Mouse (Mus musculus) mesoderm, embryonic 11.5 days (tissue): ENCODE measurements at regions not wholly inside any gene's neighbourhood (a gene's known extent, or its start where the extent isn't known, plus 50 kb on each side); places are given as distances from the start of the nearest gene placed in this dataset.

Source experiments
- DNase-seq: peaks from one replicate; pipeline ENCODE4 v3.0.0-alpha.2; 2012; ENCODE audit warnings: low read depth, low spot score

DNA sequence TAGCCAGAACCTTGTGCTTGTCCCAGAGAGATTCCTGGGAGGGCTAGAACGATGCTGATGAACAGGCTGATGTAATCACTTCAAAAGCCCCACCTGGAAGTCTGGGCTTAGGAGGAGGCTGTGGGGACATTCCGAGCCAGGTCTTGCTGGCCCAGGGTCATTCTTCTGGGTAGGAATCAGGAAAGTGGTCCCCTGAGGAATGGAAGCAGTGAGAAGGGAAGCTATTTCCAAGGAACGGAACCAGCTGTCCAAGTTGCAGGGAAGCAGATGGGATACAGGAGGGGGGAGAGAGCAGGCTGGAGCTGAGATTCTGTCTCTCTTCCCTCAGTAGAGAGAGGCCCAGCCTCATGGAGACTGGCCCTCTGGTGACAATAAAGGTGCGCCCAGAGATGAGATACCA lies 243.9 kb downstream of the Tcf7l2 start:
- peak; percentile 33 for DNase-seq

DNA sequence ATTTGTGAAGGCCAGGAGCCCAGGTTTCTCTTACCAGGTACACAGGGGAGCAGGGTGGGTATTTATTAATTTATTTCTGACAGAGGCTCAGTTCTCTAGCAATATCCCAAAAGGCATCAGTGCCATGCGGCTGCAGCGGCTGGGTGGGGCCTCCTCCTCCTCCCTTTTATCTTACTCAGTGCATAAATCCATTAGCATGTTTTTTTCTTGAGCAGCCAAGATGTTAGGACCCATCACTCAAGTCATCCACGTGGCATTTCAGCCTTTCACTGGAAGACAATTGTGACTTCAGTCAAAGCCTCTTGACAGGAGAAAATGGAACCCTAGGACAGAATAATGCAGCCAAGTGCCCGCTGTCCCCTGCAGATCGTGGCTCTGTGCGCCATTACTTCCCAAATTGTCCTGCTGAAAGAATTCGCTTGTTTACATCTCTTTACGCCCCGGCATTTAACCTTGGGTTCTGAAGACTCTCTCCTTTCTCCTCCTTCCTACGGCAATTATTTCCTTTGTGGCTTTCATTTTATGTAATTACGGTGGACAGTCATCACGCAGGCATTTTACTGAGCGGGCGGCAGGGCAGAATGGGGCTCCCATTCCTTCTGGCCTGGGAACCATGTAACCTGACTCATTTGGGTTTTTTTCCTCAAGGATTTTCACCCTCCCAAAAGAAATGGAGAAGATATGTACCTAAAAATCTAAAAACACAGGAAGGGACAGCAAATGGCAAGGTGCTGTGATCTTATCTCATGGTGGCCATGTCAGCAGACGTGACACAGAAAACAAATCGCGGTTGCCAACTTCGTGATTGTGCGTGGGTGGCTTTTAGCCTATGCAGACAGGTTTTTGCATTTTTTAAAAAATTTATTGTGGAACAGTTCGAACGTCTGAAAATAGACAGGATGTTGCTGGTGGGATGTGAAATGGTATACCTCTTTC lies 250.4 kb downstream of the Tcf7l2 start:
- DNase-seq: no peak

DNA sequence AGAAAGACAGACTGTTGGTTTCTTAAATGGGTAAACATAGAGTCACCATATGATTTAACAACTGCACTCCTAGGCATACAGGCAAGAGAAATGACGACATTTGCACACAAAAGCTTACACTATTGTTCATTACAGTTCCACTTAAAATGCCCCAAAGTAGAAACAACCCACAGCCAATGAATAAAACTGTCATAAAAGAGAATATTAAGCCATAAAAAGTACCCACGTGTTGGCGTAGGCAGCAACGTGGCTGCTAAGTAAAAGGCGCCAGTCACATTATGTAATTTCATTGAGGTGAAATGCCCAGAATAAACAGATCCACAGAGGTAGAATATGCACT lies 251.1 kb downstream of the Tcf7l2 start:
- DNase-seq: no peak

DNA sequence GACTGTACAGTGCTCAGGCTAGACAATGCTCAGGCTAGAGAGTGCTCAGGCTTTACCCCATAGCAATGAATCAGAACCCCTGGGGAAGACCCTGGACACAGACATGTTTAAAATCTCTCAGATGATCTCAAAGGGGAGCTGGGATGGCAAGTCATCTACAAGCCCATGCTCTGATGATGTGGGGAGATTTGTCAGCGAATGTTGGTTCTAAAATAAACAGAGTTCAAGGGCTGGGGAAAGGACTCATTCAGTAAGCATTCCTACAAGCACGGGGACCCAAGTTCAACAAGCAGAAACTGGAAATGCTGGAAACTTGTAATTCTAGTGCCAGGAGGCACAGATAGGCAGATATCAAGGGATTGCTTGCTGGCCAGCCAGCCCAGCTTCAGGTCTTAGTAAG lies 254.1 kb downstream of the Tcf7l2 start:
- no peak for DNase-seq

DNA sequence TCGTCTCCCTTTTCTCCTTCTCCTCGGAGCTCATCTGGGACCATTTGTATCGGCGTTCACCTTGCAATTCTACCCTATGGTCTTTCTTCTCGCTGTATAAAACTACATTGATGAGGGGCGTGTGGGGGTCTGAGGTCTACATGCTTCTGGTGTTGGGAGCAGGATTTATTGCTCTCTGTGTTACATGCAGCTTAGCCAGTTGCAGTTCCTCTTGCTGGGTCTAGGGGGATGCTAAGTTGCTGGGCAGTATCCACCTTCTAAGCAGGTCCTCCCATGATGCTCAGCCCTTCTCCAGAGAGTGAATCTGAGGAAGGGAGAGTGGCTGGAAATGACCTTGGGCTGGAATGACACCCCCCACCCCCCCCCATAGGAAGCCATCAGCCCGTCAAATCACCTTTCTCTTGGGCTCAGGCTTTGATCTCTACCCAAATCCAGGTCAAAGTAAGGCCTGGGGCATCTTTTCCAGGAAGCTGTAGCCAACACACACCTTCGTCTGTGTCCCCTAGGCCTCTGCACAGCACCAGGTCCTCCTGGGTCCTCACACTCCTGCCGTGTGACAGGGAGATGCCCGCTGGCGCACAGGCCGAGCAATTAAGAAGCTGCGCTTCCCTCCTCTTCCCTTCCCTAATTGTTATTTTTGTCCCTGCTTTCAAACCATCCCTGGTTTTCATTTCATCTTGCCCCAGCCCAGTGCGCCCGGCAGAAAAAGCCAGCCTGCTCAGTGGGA lies 257.0 kb downstream of the Tcf7l2 start:
- DNase-seq: no peak

DNA sequence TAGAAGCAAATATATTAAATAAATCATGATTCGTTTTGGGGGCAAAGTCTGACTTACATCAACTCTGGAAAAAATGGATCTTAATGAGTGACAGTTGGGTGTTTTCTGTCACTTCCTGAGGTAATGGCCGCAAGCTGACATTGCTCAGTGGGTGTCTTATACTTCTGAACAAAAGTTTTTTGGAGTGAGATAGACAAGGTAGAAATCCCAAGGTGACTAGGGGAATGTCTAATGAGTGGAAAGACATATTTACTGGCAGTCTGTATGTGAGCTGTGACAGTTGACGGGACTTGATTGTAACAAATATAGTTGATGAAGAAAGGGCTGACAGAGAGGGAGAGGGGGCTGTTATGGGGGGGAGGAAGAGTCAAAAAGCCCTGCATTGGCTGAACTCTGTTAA lies 257.8 kb downstream of the Tcf7l2 start:
- DNase-seq: no peak

DNA sequence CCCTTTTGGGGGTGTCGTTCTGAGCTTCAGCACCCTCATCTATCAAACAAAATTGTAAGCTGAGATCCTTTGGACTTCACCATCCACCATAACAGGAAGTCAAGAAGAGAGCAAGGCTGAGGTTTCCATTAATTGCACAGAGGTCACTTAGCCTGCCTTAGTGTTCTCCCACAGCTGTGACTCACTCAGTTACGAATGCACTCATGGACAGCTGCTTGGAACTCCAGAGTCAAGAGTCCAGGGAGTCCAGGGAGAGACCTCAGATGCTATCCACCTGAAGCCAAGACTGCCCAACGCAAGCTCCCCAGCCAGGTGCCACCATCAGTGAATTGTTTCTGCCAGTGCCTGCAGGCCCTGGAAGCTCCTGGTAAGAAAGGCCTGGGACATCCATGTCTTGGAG lies 259.8 kb downstream of the Tcf7l2 start:
- DNase-seq: no peak

DNA sequence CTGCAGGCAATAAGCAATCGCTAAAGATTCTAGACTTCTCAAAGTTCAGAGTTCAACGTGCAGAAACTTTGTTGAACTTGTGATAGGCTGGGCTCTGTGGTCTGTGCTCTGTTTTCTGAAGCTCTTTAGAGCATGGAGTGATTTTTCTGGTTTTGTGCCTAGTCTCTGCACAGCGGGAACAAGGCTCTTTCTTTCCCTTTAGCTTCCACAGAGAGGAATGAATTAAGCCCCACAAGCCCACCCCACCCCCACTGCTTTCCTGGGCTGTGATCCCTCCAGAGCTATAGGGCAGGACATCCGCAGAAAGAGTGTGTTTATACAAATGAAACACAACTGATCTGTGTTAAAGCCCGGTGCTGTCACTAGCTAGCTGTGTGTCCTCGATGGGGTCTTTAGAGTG lies 264.3 kb downstream of the Tcf7l2 start:
- no peak for DNase-seq

DNA sequence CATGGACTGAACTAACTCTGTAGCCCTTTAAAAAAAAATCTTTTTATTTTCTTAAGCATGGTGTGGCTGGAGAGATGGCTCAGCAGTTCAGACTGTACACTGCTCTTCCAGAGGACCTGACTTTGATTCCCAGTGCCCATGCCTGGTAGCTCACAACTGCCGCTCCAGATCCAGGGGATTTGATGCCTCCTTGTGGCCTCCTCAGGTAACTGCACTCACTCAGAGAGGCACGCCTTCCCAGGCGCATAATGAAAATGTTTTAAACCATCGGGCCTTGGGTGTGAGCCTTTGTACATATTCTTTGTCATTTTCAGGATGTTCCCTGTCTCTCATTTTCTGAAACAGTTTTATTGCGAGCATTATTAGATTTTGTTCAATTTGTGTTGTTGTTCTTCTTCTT lies 265.8 kb downstream of the Tcf7l2 start:
- no peak for DNase-seq

DNA sequence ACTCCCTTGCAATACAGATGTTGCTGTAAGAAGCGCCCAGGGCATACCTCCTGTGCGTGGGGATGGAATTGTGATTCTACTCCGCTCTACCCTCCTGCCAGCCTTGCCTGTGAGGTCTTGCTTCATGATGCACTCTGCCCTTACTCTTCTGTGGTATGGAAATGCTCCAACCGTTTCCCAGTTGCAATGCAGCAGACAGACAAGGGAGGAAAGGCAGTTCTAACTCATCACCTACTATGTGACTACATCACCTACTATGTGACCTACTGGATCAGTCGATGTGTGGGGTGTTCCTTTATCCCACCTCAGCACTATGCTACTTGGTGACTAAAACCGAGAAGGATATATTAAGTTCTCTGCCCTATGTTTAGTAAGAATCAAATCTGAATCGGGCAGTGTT lies 269.1 kb downstream of the Tcf7l2 start:
- DNase-seq: no peak

DNA sequence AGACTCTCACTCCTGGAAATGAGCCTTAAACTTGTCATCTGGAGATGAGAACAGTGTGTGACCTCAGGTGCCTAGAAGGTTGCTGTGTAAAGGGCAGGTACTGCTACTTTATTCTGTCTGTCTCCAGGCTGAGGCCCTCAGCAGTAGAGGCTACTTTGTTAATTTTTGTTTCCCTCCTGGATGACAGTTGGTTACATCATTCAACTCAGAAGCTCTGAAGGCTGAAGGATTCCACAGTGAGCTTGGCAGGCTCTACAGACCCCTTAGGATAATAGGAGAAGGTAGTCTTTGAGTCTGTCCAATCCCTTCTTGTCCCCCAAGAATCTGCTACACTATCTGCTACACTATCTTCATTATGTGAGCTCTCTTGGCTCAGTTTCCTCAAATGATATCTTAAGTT lies 269.7 kb downstream of the Tcf7l2 start:
- DNase-seq: no peak

DNA sequence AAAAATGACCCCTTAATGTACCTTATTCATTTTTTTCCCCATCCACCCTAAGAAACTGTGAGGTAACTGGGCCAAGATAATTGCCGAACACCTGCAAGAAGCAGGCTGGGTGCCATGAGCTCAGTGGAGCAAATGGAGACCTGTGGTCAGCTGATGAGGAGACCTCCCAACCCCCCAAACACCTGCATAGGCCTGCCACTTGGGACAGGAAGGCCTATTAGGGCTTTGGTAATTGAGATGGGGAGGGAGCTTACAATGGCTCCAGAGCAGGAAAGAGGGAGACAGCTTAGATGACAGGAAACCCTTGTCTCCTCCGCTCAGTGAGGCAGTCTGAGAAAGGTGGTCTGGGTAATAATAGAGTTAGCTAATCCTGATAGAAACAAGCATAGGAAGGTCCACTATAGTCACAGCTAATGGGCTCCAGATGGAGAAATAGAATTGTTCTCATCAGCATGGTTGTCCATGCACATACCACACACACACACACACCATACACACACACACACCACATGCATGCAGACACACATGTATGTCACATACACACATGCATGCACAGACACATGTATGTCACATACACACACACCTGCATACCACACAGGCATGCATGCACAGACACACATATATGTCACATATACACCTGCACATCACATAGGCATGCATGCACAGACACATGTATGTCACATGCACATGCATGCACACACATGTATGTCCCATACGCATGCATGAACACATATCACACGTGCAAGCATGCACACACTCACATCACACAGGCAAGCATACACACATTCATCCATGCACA lies 270.2 kb upstream of the Habp2 start:
- DNase-seq: no peak

DNA sequence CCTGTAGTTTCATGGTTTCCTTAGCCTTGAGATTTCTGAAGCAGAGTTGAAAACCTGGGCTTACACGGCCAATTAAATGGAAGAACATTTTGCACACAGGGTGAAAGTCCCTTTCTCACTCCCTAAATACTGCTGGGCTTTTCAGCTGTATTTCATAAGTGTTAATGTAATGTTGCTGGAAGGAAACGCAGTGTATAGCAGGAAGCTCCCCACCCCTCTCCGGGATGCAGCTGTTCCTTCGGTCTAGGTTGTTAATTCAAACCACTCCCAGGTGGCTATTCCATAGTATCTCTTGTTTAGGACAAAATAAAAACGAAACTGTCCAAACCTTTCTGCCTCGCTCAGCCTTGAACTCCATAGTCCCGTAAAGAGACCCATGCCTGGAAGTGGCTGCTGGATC lies 269.4 kb upstream of the Habp2 start:
- DNase-seq: no peak

DNA sequence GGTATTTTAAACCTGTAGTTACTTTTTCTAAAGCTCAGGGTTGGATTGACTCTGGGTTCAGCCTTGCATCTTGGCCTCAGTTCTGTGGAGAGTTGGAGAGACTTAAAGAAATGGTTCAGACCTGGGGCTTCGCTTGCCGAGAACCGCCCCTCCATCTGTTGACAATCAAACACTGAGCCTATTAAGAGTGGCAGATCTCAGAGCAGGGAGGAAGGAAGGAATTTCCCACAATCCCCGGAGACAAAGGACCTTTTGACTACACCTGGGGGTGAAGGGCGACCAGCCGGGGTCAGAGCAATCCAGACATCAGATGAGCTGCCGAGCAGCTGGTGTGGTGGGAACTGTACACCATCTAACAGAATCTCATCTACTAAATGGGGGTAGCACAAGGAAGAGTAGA lies 267.8 kb upstream of the Habp2 start:
- peak; percentile 54 for DNase-seq

DNA sequence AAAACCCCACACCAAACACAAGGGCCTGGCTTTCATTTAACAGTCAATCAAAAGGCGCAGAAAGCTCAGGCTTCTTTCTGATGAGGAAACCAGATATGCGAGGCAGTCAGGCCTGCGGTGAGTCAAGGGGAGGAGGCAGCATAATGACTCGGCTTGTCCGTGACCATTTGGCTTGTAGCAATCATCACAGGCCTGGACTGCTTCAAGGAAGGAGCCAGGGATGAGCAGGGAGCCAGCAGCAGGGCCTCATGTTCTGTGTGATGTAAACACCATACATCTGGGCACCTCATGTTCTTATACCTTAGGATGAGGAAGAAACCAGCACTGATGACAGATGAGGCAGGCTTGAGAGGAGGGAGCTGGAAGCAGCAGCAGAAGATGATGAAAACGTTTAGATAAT lies 264.6 kb upstream of the Habp2 start:
- peak; percentile 51 for DNase-seq

DNA sequence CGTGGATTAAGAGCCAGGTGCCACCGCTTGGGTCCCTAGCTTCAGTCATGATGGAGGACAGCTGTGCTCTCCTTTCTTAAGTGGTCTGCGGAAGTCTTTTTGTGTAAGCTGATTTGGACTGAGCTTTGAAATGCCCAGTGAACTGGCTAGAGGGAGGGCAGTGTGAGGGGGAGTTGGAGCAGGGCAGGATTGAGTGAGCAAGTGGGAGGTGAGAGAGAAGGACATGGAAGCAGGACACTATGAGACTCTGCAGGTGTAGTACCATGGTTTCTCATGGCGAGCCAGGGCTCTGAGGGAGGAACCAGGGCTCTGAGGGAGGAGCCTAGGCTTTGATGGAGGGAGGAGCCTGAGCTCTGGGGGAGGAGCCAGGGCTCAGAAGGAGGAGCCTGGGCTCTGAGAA lies 262.3 kb upstream of the Habp2 start:
- DNase-seq: no peak

DNA sequence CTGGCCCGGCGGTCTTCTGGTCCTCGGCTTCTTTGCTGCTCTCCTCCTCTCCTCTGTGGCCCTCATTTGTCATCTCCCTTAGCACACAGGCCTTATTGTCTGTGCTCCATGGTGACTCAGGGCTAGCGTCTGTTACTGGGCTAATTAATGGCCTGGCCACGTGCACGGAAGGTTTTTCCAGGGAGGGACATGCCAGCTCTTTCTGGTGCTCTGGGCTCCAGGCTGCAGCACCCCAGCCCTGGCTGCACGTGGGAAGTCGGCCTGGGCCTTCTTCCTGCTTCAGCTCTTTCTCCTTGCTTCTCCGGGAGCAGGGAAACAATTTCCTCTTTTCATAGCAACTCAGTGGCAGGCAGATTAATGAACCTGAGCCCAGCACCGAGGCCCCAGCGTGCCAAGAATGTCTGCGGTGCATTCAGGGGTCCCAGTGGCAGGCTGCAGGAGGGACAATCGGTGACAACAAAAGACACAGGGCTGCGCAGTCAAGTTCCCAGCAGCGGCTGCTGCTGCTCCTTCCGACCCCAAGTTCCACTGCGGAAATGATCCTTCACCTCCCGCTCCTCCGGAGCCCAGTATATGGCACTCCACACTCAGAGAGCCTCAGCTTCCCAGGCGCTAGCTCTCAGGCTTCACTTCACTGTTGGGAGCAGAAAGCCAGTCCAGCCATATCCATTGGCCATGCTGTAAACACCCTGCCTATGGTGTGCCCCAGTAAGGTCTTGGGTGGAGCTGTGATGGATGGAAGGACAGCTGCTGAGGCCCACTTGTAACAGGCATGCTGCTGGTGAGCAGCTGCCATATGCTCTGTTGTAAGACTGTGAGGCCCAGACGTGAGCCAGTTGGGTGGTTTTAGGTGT lies 257.3 kb upstream of the Habp2 start:
- peak; percentile 81 for DNase-seq

DNA sequence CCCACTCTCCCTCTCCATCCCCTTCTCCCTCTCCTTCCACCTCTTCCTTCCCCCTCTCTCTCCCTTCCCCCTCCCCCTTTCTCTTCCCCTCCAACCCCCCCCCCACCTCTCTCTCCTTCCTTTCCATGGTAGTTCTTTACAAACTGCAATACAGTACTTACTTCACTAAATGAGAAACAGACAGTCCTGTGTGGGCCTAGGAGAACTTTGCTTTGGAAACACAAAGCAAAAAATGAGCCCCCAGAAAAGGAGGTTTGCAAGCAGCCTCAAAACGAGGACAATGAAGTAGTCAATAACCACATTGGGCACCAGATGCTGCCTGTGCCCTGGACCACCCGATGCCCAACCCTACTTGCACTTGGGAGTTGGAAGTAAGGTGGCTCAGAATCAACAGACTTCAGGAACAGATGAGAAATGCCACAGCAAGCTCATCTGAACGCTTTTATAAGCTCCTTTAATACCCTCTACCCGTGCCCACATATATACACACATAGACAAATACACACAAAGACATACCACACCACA lies 256.5 kb upstream of the Habp2 start:
- no peak for DNase-seq

DNA sequence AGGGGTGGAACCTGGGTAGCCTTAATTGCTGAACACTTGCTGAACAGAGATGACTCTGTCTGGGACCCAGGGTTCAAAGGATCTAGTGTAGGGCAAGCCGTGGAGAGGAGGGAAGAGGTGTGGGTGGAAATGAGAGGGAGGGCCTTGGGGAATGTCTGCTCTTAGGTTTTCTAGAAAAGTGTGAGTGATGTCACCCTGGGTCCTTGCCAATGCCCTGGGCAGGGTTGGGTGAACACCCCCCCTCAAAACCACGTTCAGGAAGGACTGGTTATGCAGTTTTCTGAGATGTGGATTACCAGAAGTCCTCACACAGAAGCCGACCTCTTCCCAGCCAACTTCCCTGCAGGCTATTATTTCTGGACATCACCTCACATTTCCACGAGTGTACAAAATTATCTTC lies 252.4 kb upstream of the Habp2 start:
- no peak for DNase-seq

DNA sequence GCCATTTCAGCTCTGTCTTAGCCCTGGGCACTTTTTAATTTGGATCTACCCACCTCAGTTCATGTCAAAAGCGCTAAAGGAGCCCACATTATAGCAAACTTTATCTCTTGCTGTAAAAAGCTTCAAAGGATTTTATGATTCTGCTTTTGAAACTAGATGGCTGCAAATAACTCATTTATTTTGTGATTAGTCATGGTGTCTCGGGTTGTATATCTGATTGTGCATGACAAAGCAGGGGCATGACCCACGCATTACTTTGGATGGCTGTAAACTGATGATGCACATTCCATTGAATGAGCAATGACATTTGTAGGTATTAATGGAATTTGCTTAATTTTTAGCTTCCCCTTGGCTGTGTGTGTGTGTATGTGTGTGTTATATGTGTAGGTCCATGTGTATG lies 249.4 kb upstream of the Habp2 start:
- DNase-seq: no peak
